Mouse (Mus musculus) ES-CJ7 (cell line): ENCODE measurements around the gene Gga2.

Source experiments
- DNase-seq: peaks from one replicate; pipeline ENCODE4 v3.0.0; 2011; ENCODE audit warnings: low read depth, low spot score

Gga2 gene

GRCm38 (mm10) chr7:122020667-122021354, at the start of gene Gga2:
Gga2 (minus strand) TSS chr7:122021222.
- DNase-seq: peak; percentile 91

GRCm38 (mm10) chr7:122067517-122068381, 46.7 kb upstream of the Gga2 start:
- DNase-seq: no peak

- peak; percentile 97 for DNase-seq
These were observed 46.0 kb upstream of the Gga2 start, which contains the start of the genes Ubfd1 and Ears2 for GRCm38 (mm10) chr7:122066945-122067516. Ubfd1 (plus strand) TSS chr7:122067175. Ears2 (minus strand) TSS chr7:122067263.

GRCm38 (mm10) chr7:122066102-122066944, 45.3 kb upstream of the Gga2 start:
- no peak for DNase-seq

GRCm38 (mm10) chr7:122065656-122066055, 44.6 kb upstream of the Gga2 start:
- DNase-seq: no peak

GRCm38 (mm10) chr7:122056633-122057032, 35.6 kb upstream of the Gga2 start:
- no peak for DNase-seq

GRCm38 (mm10) chr7:122050834-122051233, 29.8 kb upstream of the Gga2 start:
- DNase-seq: no peak

GRCm38 (mm10) chr7:122048191-122048590, 27.2 kb upstream of the Gga2 start:
- no peak for DNase-seq

- no peak for DNase-seq
These were observed 25.8 kb upstream of the Gga2 start for GRCm38 (mm10) chr7:122046813-122047212.

GRCm38 (mm10) chr7:122045711-122046110, 24.7 kb upstream of the Gga2 start:
- no peak for DNase-seq

GRCm38 (mm10) chr7:122045181-122045634, 24.2 kb upstream of the Gga2 start:
- no peak for DNase-seq

GRCm38 (mm10) chr7:122044106-122044505, 23.1 kb upstream of the Gga2 start:
- DNase-seq: no peak

GRCm38 (mm10) chr7:122034348-122034747, 13.3 kb upstream of the Gga2 start:
- no peak for DNase-seq

- no peak for DNase-seq
These were observed 12.3 kb upstream of the Gga2 start for GRCm38 (mm10) chr7:122033371-122033770.

- no peak for DNase-seq
These were observed 1.1 kb upstream of the Gga2 start for GRCm38 (mm10) chr7:122022131-122022530.

- no peak for DNase-seq
These were observed 752 bp downstream of the Gga2 start for GRCm38 (mm10) chr7:122020273-122020666.

- peak; percentile 43 for DNase-seq
These were observed 2.0 kb downstream of the Gga2 start for GRCm38 (mm10) chr7:122018978-122019377.

GRCm38 (mm10) chr7:122018247-122018646, 2.8 kb downstream of the Gga2 start:
- peak; percentile 67 for DNase-seq

GRCm38 (mm10) chr7:122015734-122016133, 5.3 kb downstream of the Gga2 start:
- no peak for DNase-seq

- no peak for DNase-seq
These were observed 5.9 kb downstream of the Gga2 start for GRCm38 (mm10) chr7:122015105-122015504.

- DNase-seq: no peak
These were observed 8.1 kb downstream of the Gga2 start for GRCm38 (mm10) chr7:122012949-122013348.
